Comparison of ENCODE assay signal across 17 mouse cellular contexts in genomic region chr5:17724031-17724430, GRCm38 (mm10).
A peak's percentile ranks its signal among the peaks of the same experiment; 100 is the strongest.
DNase-seq lines count a peak whose midpoint lies in the region; ATAC-seq lines count a peak whose summit lies in the region.
"Had no signal": no experiment of that assay in that cellular context is flagged by ENCODE, and none has a peak within 500 bp of the region (broad histone marks: within the 10 kb centered on the region; RNA-seq: fewer than 3 reads in every experiment).

No protein-coding gene starts in this region.

- peaks cover 9% of the 10 kb centered on the region; the same call in 1 of the 2 replicates for H3K36me3 ChIP-seq in forebrain, embryonic 13.5 days (ENCODE audit: poor library complexity, severe bottlenecking)
- H3K36me3 ChIP-seq in hindbrain, embryonic 14.5 days (replicated peaks; ENCODE audit: control insufficient read depth, insufficient read depth), result no peaks in the 10 kb centered on the region
- no peaks in the 10 kb centered on the region for H3K36me3 ChIP-seq in liver, embryonic 11.5 days (ENCODE audit: control insufficient read depth, insufficient read depth, low read length)

- H3K4me2 ChIP-seq in forebrain, embryonic 13.5 days, result no peak overlapping the region
- H3K4me2 ChIP-seq in hindbrain, embryonic 14.5 days (replicated peaks), result no peak overlapping the region
- no peak overlapping the region for H3K4me2 ChIP-seq in liver, embryonic 11.5 days
- H3K4me2 ChIP-seq: intestine, embryonic 15.5 days; limb, embryonic 15.5 days; lung, embryonic 14.5 days had no signal

- H3K9ac ChIP-seq in forebrain, embryonic 13.5 days, result no peak overlapping the region
- no peak overlapping the region for H3K9ac ChIP-seq in hindbrain, embryonic 14.5 days
- H3K9ac ChIP-seq in liver, embryonic 11.5 days (ENCODE audit: low read depth, low read length), result no peak overlapping the region
- H3K9ac ChIP-seq: intestine, embryonic 15.5 days; limb, embryonic 15.5 days; lung, embryonic 14.5 days had no signal

- DNase-seq in embryo, embryonic 10.5 days (ENCODE audit: low spot score), result peak; percentile 59
- DNase-seq in hindbrain, embryonic 14.5 days (ENCODE audit: low spot score), result no peak
- peak; percentile 38 for DNase-seq in neural tube, embryonic 10.5 days (ENCODE audit: extremely low spot score, low spot score)
- no peak for DNase-seq in gastrocnemius, postnatal 10 days
- DNase-seq in liver, embryonic 11.5 days (ENCODE audit: low spot score), result no peak
- DNase-seq in adrenal gland, adult 2 months, result no peak
- DNase-seq: adrenal gland, postnatal 10 days; cerebellum, adult 9-10 months; heart, adult 11 months; lung, embryonic 14.5 days; thymus, postnatal 14 days had no signal

- H3K4me3 ChIP-seq in forebrain, embryonic 13.5 days, result no peak overlapping the region
- no peak overlapping the region for H3K4me3 ChIP-seq in hindbrain, embryonic 14.5 days (replicated peaks; ENCODE audit: low read length)
- H3K4me3 ChIP-seq in liver, embryonic 11.5 days (ENCODE audit: low read depth, low read length), result no peak overlapping the region
- H3K4me3 ChIP-seq: intestine, embryonic 15.5 days; layer of hippocampus, adult 2 months; limb, embryonic 15.5 days had no signal

- H3K27me3 ChIP-seq in forebrain, embryonic 13.5 days, result no peaks in the 10 kb centered on the region
- H3K27me3 ChIP-seq in hindbrain, embryonic 14.5 days (ENCODE audit: control insufficient read depth, insufficient read depth, low read length), result no peaks in the 10 kb centered on the region
- no peaks in the 10 kb centered on the region for H3K27me3 ChIP-seq in liver, embryonic 11.5 days (replicated peaks; ENCODE audit: control insufficient read depth, insufficient read depth, low read length)
- H3K27me3 ChIP-seq: intestine, embryonic 15.5 days; limb, embryonic 15.5 days had no signal

- 44% methylated on average over 2 of the region's 2 CpGs for WGBS in forebrain, embryonic 13.5 days
- WGBS in hindbrain, embryonic 14.5 days, result 41% methylated on average over 2 of the region's 2 CpGs
- 41% methylated on average over 2 of the region's 2 CpGs for WGBS in liver, embryonic 11.5 days

- peak; percentile 76 for ATAC-seq in forebrain, embryonic 13.5 days
- peak; percentile 69; the same call in 1 of the 2 replicates for ATAC-seq in hindbrain, embryonic 14.5 days (ENCODE audit: low FRiP score)
- no peak for ATAC-seq in liver, embryonic 11.5 days (replicated peaks; ENCODE audit: low FRiP score)
- ATAC-seq: CD4-positive, CD25-positive, alpha-beta regulatory T cell, adult 4 months; intestine, embryonic 15.5 days had no signal

- peaks cover 5% of the 10 kb centered on the region for H3K9me3 ChIP-seq in forebrain, embryonic 13.5 days (replicated peaks)
- 0 out of 2 replicates have a peak, but pooled peaks cover 7% of the 10 kb centered on the region for H3K9me3 ChIP-seq in hindbrain, embryonic 14.5 days (ENCODE audit: control insufficient read depth, low read length)
- H3K9me3 ChIP-seq in liver, embryonic 11.5 days (ENCODE audit: control insufficient read depth, low read length), result no peaks in the 10 kb centered on the region
- H3K9me3 ChIP-seq: intestine, embryonic 15.5 days; limb, embryonic 15.5 days had no signal

- peaks cover 4% of the 10 kb centered on the region; the same call in 1 of the 2 replicates for H3K4me1 ChIP-seq in forebrain, embryonic 13.5 days
- no peaks in the 10 kb centered on the region for H3K4me1 ChIP-seq in hindbrain, embryonic 14.5 days (replicated peaks; ENCODE audit: control insufficient read depth, insufficient read depth, low read length)
- no peaks in the 10 kb centered on the region for H3K4me1 ChIP-seq in liver, embryonic 11.5 days (replicated peaks; ENCODE audit: control insufficient read depth, insufficient read depth, low read length)
- H3K4me1 ChIP-seq: intestine, embryonic 15.5 days; limb, embryonic 15.5 days had no signal

- no peak overlapping the region for H3K27ac ChIP-seq in forebrain, embryonic 13.5 days
- no peak overlapping the region for H3K27ac ChIP-seq in hindbrain, embryonic 14.5 days
- no peak overlapping the region for H3K27ac ChIP-seq in liver, embryonic 11.5 days (ENCODE audit: low read depth, low read length)
- H3K27ac ChIP-seq: intestine, embryonic 15.5 days; layer of hippocampus, adult 2 months; limb, embryonic 15.5 days; stomach, postnatal 0 days had no signal

Comparison
In these comparisons a context has a peak if more than half of its experiments do, and no peak if none do; other contexts are left out.
1. DNase-seq: peak in embryo, embryonic 10.5 days (single experiment) and neural tube, embryonic 10.5 days (single experiment); none in hindbrain, embryonic 14.5 days (single experiment), gastrocnemius, postnatal 10 days (single experiment), liver, embryonic 11.5 days (single experiment) and adrenal gland, adult 2 months (single experiment).